11 mouse cellular contexts compared by ENCODE assay signal in the genomic region with DNA sequence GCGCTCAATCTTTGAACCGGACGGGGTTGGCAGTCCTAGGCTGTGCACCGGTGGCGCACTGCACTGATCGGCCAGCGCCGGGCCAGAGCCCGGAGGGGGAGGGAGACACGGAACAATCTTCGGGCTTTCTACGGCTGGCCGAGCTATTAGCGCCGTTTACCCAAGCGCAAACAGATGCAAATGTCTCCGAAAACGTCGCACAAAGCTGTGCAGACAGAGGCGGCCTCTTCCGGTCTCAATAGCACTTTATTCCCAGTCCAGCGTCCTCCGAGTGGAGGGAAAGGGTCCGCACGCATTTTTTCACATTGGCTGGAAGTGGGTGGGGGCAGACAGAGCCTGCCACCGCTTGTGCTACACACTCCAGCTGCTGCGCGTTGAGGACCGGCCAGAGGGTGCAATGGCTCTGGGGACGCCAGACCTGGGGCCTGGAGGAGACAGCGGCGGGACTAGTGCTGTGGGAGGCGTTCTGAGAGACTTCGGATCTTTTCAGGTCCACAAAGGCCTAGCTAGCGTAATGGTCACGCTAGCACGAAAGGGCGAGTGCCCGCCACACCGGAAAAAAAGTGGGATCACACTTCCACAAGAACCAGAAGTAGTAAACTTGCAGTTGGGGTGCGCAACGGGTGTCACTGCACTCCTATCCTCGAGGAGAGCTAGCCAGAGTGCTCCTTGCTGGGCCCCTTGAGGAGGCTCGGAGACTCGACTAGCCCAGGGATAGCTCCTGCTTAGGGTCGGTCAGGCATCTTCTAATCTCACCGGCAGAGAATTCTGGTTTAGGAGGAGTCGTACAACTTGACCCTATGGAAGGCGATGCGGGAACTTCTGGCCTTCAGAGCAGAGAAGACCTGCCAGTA. TPM values are rescaled to one million over a fixed set of nuclear protein-coding genes. Genes with fewer than 3 reads are reported as not detected.
DNase-seq lines count a peak whose midpoint lies in the region; ATAC-seq and TF ChIP-seq lines count a peak whose summit lies in the region.
"Had no signal": no experiment of that assay in that cellular context is flagged by ENCODE, and none has a peak within 500 bp of the region (broad histone marks: within the 10 kb centered on the region; RNA-seq: fewer than 3 reads in every experiment).

No protein-coding gene starts in this region.

- TF ChIP-seq CTCF in kidney, adult 2 months (conservative IDR thresholded peaks at IDR 0.05; ENCODE audit: insufficient read depth, insufficient read length, low read depth, low read length), result no peak

- peak overlapping the region; percentile 72 for H3K9ac ChIP-seq in embryonic facial prominence, embryonic 13.5 days
- H3K9ac ChIP-seq in hindbrain, embryonic 12.5 days, result peak overlapping the region; percentile 38
- H3K9ac ChIP-seq in limb, embryonic 12.5 days (replicated peaks), result peak overlapping the region; percentile 37; the same call in 1 of the 2 replicates

- H3K36me3 ChIP-seq in kidney, adult 2 months (ENCODE audit: control insufficient read depth, insufficient read depth, low read length), result no peaks in the 10 kb centered on the region
- H3K36me3 ChIP-seq in embryonic facial prominence, embryonic 13.5 days, result no peaks in the 10 kb centered on the region
- H3K36me3 ChIP-seq in hindbrain, embryonic 12.5 days, result no peaks in the 10 kb centered on the region
- H3K36me3 ChIP-seq in limb, embryonic 12.5 days, result no peaks in the 10 kb centered on the region

- no peak overlapping the region for H3K27ac ChIP-seq in kidney, adult 2 months (ENCODE audit: insufficient read depth, low read depth, low read length)
- no peak overlapping the region for H3K27ac ChIP-seq in embryonic facial prominence, embryonic 13.5 days
- H3K27ac ChIP-seq in hindbrain, embryonic 12.5 days, result peak overlapping the region; percentile 74
- H3K27ac ChIP-seq in limb, embryonic 12.5 days, result no peak overlapping the region

- no peaks in the 10 kb centered on the region for H3K4me1 ChIP-seq in kidney, adult 2 months (ENCODE audit: control insufficient read depth, insufficient read depth, low read length)
- peaks cover 39% of the 10 kb centered on the region for H3K4me1 ChIP-seq in embryonic facial prominence, embryonic 13.5 days
- peaks cover 36% of the 10 kb centered on the region for H3K4me1 ChIP-seq in hindbrain, embryonic 12.5 days
- peaks cover 25% of the 10 kb centered on the region for H3K4me1 ChIP-seq in limb, embryonic 12.5 days (replicated peaks)

- no peak for TF ChIP-seq POLR2A in kidney, adult 2 months (IDR thresholded peaks at IDR 0.05; ENCODE audit: low read depth, low read length)

- H3K4me2 ChIP-seq in embryonic facial prominence, embryonic 13.5 days, result peak overlapping the region; percentile 98
- H3K4me2 ChIP-seq in hindbrain, embryonic 12.5 days (replicated peaks), result peak overlapping the region; percentile 58
- peak overlapping the region; percentile 93 for H3K4me2 ChIP-seq in limb, embryonic 12.5 days

- no peak for ATAC-seq in embryonic facial prominence, embryonic 13.5 days (ENCODE audit: insufficient number of reproducible peaks, insufficient read depth, low FRiP score, low TSS enrichment, low read depth)
- ATAC-seq in hindbrain, embryonic 12.5 days (ENCODE audit: low FRiP score), result peak; percentile 81
- peak; percentile 22; the same call in 1 of the 2 replicates for ATAC-seq in limb, embryonic 12.5 days (ENCODE audit: insufficient number of reproducible peaks, insufficient read depth, low FRiP score, low TSS enrichment, low read depth)
- ATAC-seq in erythroid progenitor cell, adult 5-6 weeks (replicated peaks; ENCODE audit: low FRiP score, poor library complexity, severe bottlenecking), result no peak

- WGBS in kidney, adult 2 months, result 6% methylated on average over 50 of the region's 50 CpGs
- WGBS in embryonic facial prominence, embryonic 13.5 days, result 3% methylated on average over 50 of the region's 50 CpGs
- WGBS in hindbrain, embryonic 12.5 days, result 2% methylated on average over 50 of the region's 50 CpGs
- 2% methylated on average over 50 of the region's 50 CpGs for WGBS in limb, embryonic 12.5 days

- DNase-seq in kidney, adult 2 months, result no peak
- no peak for DNase-seq in kidney, adult 8-10 months
- DNase-seq in right cerebral cortex, postnatal 10 days (ENCODE audit: low spot score in 2 of 2), result peak; percentile 64 to 66
- DNase-seq in ovary, adult 18-20 months (ENCODE audit: low spot score), result no peak

- H3K4me3 ChIP-seq in kidney, adult 2 months (ENCODE audit: insufficient read depth, low read depth, low read length), result peak overlapping the region; percentile 3; the same call in 1 of the 2 replicates
- H3K4me3 ChIP-seq in embryonic facial prominence, embryonic 13.5 days, result peak overlapping the region; percentile 50
- peak overlapping the region; percentile 22 for H3K4me3 ChIP-seq in hindbrain, embryonic 12.5 days
- peak overlapping the region; percentile 47 for H3K4me3 ChIP-seq in limb, embryonic 12.5 days (replicated peaks)

- H3K27me3 ChIP-seq in kidney, adult 2 months (replicated peaks; ENCODE audit: control insufficient read depth, insufficient read depth, low read length), result no peaks in the 10 kb centered on the region
- H3K27me3 ChIP-seq in embryonic facial prominence, embryonic 13.5 days, result peaks cover 76% of the 10 kb centered on the region
- H3K27me3 ChIP-seq in hindbrain, embryonic 12.5 days, result peaks cover 88% of the 10 kb centered on the region
- peaks cover 84% of the 10 kb centered on the region for H3K27me3 ChIP-seq in limb, embryonic 12.5 days

- no peaks in the 10 kb centered on the region for H3K9me3 ChIP-seq in embryonic facial prominence, embryonic 13.5 days
- no peaks in the 10 kb centered on the region for H3K9me3 ChIP-seq in hindbrain, embryonic 12.5 days (replicated peaks)
- no peaks in the 10 kb centered on the region for H3K9me3 ChIP-seq in limb, embryonic 12.5 days

RNA-seq across cellular contexts. Expression of a gene that starts 29.7 kb away (rescaled TPM):
- polyA plus RNA-seq in kidney, adult 2 months (2012; rRNA removed), result not detected in 2 replicates
- 1.1 and 2.0 TPM in 2 replicates for polyA plus RNA-seq in embryonic facial prominence, embryonic 13.5 days (2015; fragmentation: Nextera tagmentation; extraction: Ambion mirVana)
- 18.2 and 21.7 TPM in 2 replicates for polyA plus RNA-seq in hindbrain, embryonic 12.5 days (2016; fragmentation: Nextera tagmentation; extraction: Ambion mirVana)
- not detected in 2 replicates for polyA plus RNA-seq in limb, embryonic 12.5 days (2016; fragmentation: Nextera tagmentation; extraction: Ambion mirVana)
- total RNA-seq in erythroid progenitor cell, adult 5-6 weeks (2015; ENCODE audit: low replicate concordance), result not detected in 2 replicates
- total RNA-seq in erythroid progenitor cell, adult 5-6 weeks (2017; ENCODE audit: low replicate concordance), result not detected in 2 replicates
- total RNA-seq: MEL; neutrophil, adult 5-6 weeks had no signal
- polyA plus RNA-seq: gonadal fat pad, adult 2 months had no signal

RNA-seq across cellular contexts. Expression of a gene that starts 43.5 kb away (rescaled TPM):
- polyA plus RNA-seq in kidney, adult 2 months (2012; rRNA removed), result 2.4 and 2.8 TPM in 2 replicates
- 1.1 and 1.7 TPM in 2 replicates for polyA plus RNA-seq in embryonic facial prominence, embryonic 13.5 days (2015; fragmentation: Nextera tagmentation; extraction: Ambion mirVana)
- polyA plus RNA-seq in hindbrain, embryonic 12.5 days (2016; fragmentation: Nextera tagmentation; extraction: Ambion mirVana), result 1.5 and 1.6 TPM in 2 replicates
- polyA plus RNA-seq in limb, embryonic 12.5 days (2016; fragmentation: Nextera tagmentation; extraction: Ambion mirVana), result 1.3 and 1.7 TPM in 2 replicates
- total RNA-seq in erythroid progenitor cell, adult 5-6 weeks (2015; ENCODE audit: low replicate concordance), result 9.2 and 11.9 TPM in 2 replicates
- 3.1 and 10.2 TPM in 2 replicates for total RNA-seq in erythroid progenitor cell, adult 5-6 weeks (2017; ENCODE audit: low replicate concordance)
- total RNA-seq: MEL had no signal

Comparison
In these comparisons a context has a peak if more than half of its experiments do, and no peak if none do; other contexts are left out.
1. DNase-seq: peak in right cerebral cortex, postnatal 10 days (2 of 2); none in kidney, adult 2 months (single experiment), kidney, adult 8-10 months (0 of 2) and ovary, adult 18-20 months (single experiment).
2. ATAC-seq: peak in hindbrain, embryonic 12.5 days (single experiment) and limb, embryonic 12.5 days (single experiment); none in embryonic facial prominence, embryonic 13.5 days (single experiment) and erythroid progenitor cell, adult 5-6 weeks (single experiment).
3. Peak in every context shown above with its lines, with median percentiles within 50 percentile points of each other: H3K4me3 ChIP-seq, H3K4me2 ChIP-seq and H3K9ac ChIP-seq.